8 mouse cellular contexts compared by ENCODE assay signal in genomic region chr10:45800070-45800851, GRCm38 (mm10).
DNase-seq lines count a peak whose midpoint lies in the region; ATAC-seq and TF ChIP-seq lines count a peak whose summit lies in the region.

No protein-coding gene starts in this region.

- in situ Hi-C loops in Patski (cut with MboI; ENCODE audit: low pct_unique_long_range_greater_than_20kb): loop anchor here (5.0 kb wide), 3 partner anchors 72 to 123 kb away; no protein-coding TSS in a partner anchor

- 44% methylated on average over 12 of the region's 12 CpGs for WGBS in liver, embryonic 12.5 days (ENCODE audit: insufficient replicate concordance)

- no peaks in the 10 kb centered on the region for H3K4me1 ChIP-seq in liver, embryonic 12.5 days
- no peaks in the 10 kb centered on the region for H3K4me1 ChIP-seq in cortical plate, adult 2 months (ENCODE audit: control insufficient read depth, insufficient read depth, low read length)

- no peaks in the 10 kb centered on the region for H3K36me3 ChIP-seq in liver, embryonic 12.5 days

- H3K9ac ChIP-seq in liver, embryonic 12.5 days: no peak overlapping the region

- no peak overlapping the region for H3K4me3 ChIP-seq in liver, embryonic 12.5 days
- no peak overlapping the region for H3K4me3 ChIP-seq in cortical plate, adult 2 months (ENCODE audit: insufficient read depth, low read length)

- intact Hi-C loops in left cerebral cortex, postnatal 14 days (cut with DNase I): no loop called here

- CTCF ChIA-PET in Patski (lab: Charles Lee): interaction anchor here (0.9 to 1.5 kb wide), 6 partner anchors 13 to 132 kb away, joined by 3 to 5 read pairs (median 3); no protein-coding TSS in a partner anchor

- peak; percentile 52 for DNase-seq in liver
- DNase-seq in Patski (ENCODE audit: low read depth, low spot score): peak; percentile 71
- peak; percentile 65 for DNase-seq in heart, postnatal 4 days
- DNase-seq in left cerebral cortex, postnatal 14 days (ENCODE audit: low spot score in 2 of 2): peak; percentile 35 to 60
- peak; percentile 8 for DNase-seq in naive thymus-derived CD4-positive, alpha-beta T cell, adult 2 months (ENCODE audit: low read depth)

- H3K4me2 ChIP-seq in liver, embryonic 12.5 days: no peak overlapping the region

- H3K27ac ChIP-seq in liver, embryonic 12.5 days: no peak overlapping the region
- H3K27ac ChIP-seq in cortical plate, adult 2 months (ENCODE audit: insufficient read depth, low read length): no peak overlapping the region

- POLR2A ChIA-PET in Patski (lab: Charles Lee): interaction anchor here (0.6 kb wide), 1 partner anchor 612 kb away, joined by 3 read pairs; no protein-coding TSS in a partner anchor

- no peak for ATAC-seq in liver, embryonic 12.5 days
- ATAC-seq in Patski: peak; percentile 90
- no peak for ATAC-seq in inflammation-experienced regulatory T-cells, adult 6 months

- H3K27me3 ChIP-seq in liver, embryonic 12.5 days (replicated peaks): no peaks in the 10 kb centered on the region
- H3K27me3 ChIP-seq in Patski: no peaks in the 10 kb centered on the region

- TF ChIP-seq POLR2A in cortical plate, adult 2 months (IDR thresholded peaks at IDR 0.05; ENCODE audit: extremely low read depth, insufficient read depth, low read length): no peak

- TF ChIP-seq CTCF in Patski (IDR thresholded peaks at IDR 0.05): peak; percentile 89
- TF ChIP-seq CTCF in cortical plate, adult 2 months (IDR thresholded peaks at IDR 0.05; ENCODE audit: extremely low read depth, insufficient read depth, low read length): peak; percentile 65

- no peaks in the 10 kb centered on the region for H3K9me3 ChIP-seq in liver, embryonic 12.5 days (replicated peaks)

Comparison
In these comparisons a context has a peak if more than half of its experiments do, and no peak if none do; other contexts are left out.
1. DNase-seq: peak in every context shown above with its lines; median percentile 71 in Patski; 65 in heart, postnatal 4 days; 52 in liver; 48 in left cerebral cortex, postnatal 14 days; 8 in naive thymus-derived CD4-positive, alpha-beta T cell, adult 2 months.